Mouse (Mus musculus) liver, postnatal 0 days (tissue): ENCODE measurements around the gene Castor2. TPM values are rescaled to one million over a fixed set of nuclear protein-coding genes. Genes with fewer than 3 reads are reported as not detected.

Experiments used
- ATAC-seq: fragments of 200-750 bp; cut with Nextera tagmentation; 2 replicates; pipeline ENCODE4 v1.8.0; 2017; ENCODE audit warnings: mild to moderate bottlenecking, moderate library complexity
- DNase-seq: peaks from one replicate; pipeline ENCODE4 v3.0.0-alpha.2; 2016
- H3K27ac ChIP-seq: fragments of 300-500 bp; sonication (generic); 2 replicates; pipeline ENCODE4 v1.5.1; 2014; ENCODE audit warnings: antibody characterized with exemption, moderate library complexity, mild to moderate bottlenecking, low read depth
- H3K27me3 ChIP-seq: fragments of 300-500 bp; sonication (generic); 2 replicates; pipeline ENCODE4 v1.6.1; 2014; ENCODE audit warnings: low read length, control low read depth, mixed read lengths; ENCODE audit not compliant: insufficient read depth
- H3K36me3 ChIP-seq: fragments of 300-500 bp; sonication (generic); replicated peaks from 2 replicates; pipeline ENCODE4 v1.6.1; 2014; ENCODE audit warnings: mild to moderate bottlenecking, control low read depth, low read length, moderate library complexity, mixed read lengths; ENCODE audit not compliant: insufficient read depth
- H3K4me1 ChIP-seq: fragments of 300-500 bp; sonication (generic); 2 replicates; pipeline ENCODE4 v1.6.1; 2014; ENCODE audit warnings: antibody characterized with exemption, mild to moderate bottlenecking, control low read depth; ENCODE audit not compliant: insufficient read depth
- H3K4me2 ChIP-seq: fragments of 300-500 bp; sonication (generic); 2 replicates; pipeline ENCODE4 v1.6.1; 2014; ENCODE audit warnings: low read depth, mild to moderate bottlenecking, low read length, moderate library complexity, mixed read lengths
- H3K4me3 ChIP-seq: fragments of 300-500 bp; sonication (generic); 2 replicates; pipeline ENCODE4 v1.5.1; 2014; ENCODE audit warnings: low read depth, low read length
- H3K9ac ChIP-seq: fragments of 300-500 bp; sonication (generic); replicated peaks from 2 replicates; pipeline ENCODE4 v1.6.1; 2014; ENCODE audit warnings: mild to moderate bottlenecking, moderate library complexity
- H3K9me3 ChIP-seq: fragments of 300-500 bp; sonication (generic); 2 replicates; pipeline ENCODE4 v1.6.1; 2016; ENCODE audit warnings: mild to moderate bottlenecking, control low read depth, low read length, mixed read lengths
- CTCF ChIP-seq: sonication (generic); IDR thresholded peaks from 2 replicates; pipeline ENCODE4 v1.5.1; 2016; ENCODE audit warnings: antibody characterized with exemption, low read depth
- EP300 ChIP-seq: IDR thresholded peaks from 2 replicates; pipeline ENCODE4 v1.6.1; 2016; ENCODE audit warnings: antibody characterized with exemption, low read depth, mild to moderate bottlenecking
- WGBS: fragments of 180-500 bp; shearing (Covaris S2); extraction: QIAGEN DNeasy Blood & Tissue Kit; methylation state at CpG from one replicate; pipeline ENCODE4 v1.1.7; 2014; ENCODE audit not compliant: insufficient replicate concordance; 5-methylcytosine and 5-hydroxymethylcytosine counted together
- polyA plus RNA-seq: library from polyadenylated mRNA; unstranded; fragments of >200 nt; fragmentation: Nextera tagmentation; extraction: Ambion mirVana; gene quantifications from 2 replicates; pipeline ENCODE4 v1.2.1, GENCODE M21; 2015

Gene Castor2
- polyA plus RNA-seq, 1 experiment from 2014 or later, result 1.00 TPM

DNA sequence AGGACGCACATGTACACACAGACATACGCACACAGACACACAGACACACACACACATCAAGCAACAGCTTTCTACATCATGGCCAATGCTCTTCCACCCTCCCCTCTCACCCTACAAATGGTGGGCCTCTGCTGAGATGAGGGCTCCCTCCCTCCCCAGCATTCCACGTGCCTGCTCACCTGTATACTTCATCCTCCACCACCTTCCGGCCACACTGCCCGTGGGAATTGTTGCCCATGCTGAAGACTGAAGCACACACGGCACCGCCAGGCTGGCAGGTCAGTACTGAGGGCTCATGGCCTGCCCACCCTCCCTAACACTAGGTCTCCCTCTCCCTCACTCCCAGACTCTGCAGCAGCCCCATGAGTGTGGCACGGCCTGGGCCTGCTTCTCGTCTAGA is 68.5 kb downstream of the Castor2 start:
- H3K4me3 ChIP-seq, result no peak overlapping the region
- 90% methylated on average over 9 of the region's 9 CpGs for WGBS
- DNase-seq, result no peak
- no peaks in the 10 kb centered on the region for H3K9me3 ChIP-seq
- TF ChIP-seq EP300 (no peak), CTCF (no peak)
- ATAC-seq, result no peak
- H3K27me3 ChIP-seq, result no peaks in the 10 kb centered on the region
- peaks cover 18% of the 10 kb centered on the region for H3K36me3 ChIP-seq
- H3K4me2 ChIP-seq, result no peak overlapping the region
- no peak overlapping the region for H3K9ac ChIP-seq
- H3K4me1 ChIP-seq, result no peaks in the 10 kb centered on the region
- H3K27ac ChIP-seq, result no peak overlapping the region

DNA sequence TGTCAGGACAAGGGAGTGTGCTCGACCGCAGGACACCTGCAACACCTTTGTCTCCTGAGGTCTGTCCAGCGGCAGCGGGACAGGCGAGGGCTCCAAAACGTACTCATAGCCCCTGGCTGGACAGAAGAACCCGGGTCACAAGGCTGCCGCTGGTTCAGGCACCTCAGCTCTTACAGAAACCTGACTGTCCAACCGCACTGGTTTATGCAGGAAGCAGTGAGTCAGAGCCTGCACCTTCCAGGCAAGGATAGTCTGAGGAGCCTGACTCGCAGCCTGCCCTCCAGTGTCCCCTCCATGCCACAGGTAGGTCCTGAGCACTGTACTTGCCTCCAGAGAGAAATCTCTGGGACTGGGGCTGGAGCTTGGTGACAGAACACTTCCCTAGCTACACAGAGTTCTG is 69.7 kb downstream of the Castor2 start:
- Histone ChIP-seq H3K4me1 (no peaks in the 10 kb centered on the region), H3K4me3 (no peak overlapping the region), H3K27me3 (no peaks in the 10 kb centered on the region), H3K9ac (no peak overlapping the region), H3K9me3 (no peaks in the 10 kb centered on the region), H3K4me2 (no peak overlapping the region), H3K36me3 (peaks cover 15% of the 10 kb centered on the region), H3K27ac (no peak overlapping the region)
- no peak for ATAC-seq
- TF ChIP-seq CTCF (no peak), EP300 (no peak)
- 93% methylated on average over 10 of the region's 10 CpGs for WGBS
- DNase-seq, result no peak

DNA sequence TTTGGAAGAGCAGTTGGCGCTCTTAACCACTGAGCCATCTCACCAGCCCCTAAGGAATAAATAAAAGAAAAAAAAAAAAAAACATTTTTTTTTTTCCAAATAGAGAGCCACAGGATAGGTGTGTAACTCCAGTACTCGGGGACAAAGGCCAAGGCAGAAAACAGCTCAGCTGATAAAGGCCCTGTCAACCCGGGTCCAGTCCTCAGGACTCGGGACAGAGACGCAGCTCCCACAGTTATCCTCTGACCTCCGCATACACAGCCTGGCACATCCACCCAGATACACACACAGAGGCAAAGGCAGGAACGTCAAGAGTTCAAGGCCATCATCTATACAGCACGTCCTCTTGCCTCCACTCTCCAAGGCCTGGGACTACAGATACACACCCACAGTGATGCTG is 70.7 kb downstream of the Castor2 start:
- 67% methylated on average over 8 of the region's 8 CpGs for WGBS
- Histone ChIP-seq H3K4me2 (no peak overlapping the region), H3K4me1 (peaks cover under 1% of the 10 kb centered on the region), H3K9me3 (no peaks in the 10 kb centered on the region), H3K4me3 (no peak overlapping the region), H3K9ac (no peak overlapping the region), H3K27ac (no peak overlapping the region), H3K36me3 (peaks cover 13% of the 10 kb centered on the region), H3K27me3 (no peaks in the 10 kb centered on the region)
- no peak for TF ChIP-seq CTCF
- TF ChIP-seq EP300, result no peak
- ATAC-seq, result peak; percentile 40; the same call in 1 of the 2 replicates
- DNase-seq, result no peak

DNA sequence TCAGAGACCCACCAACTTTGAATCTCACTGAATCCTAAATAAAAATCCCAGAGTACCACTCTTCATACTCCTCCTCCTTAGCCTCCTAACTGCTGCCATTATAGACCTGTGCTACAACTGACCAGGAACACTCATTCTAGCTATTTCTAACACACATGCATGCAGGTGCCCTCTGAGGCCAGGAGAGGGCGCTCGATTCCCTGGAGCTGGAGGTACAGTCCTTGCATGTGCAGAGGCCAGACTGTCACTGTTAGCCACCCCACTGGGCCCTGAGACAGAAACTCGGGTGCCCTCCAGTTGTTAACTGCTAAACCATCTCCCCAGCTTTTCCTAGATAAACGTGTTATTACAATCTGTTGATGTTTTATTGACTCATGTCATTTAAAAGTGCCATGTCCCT is 73.7 kb downstream of the Castor2 start:
- TF ChIP-seq EP300 (no peak), CTCF (peak; percentile 79)
- Histone ChIP-seq H3K27me3 (no peaks in the 10 kb centered on the region), H3K36me3 (peaks cover 7% of the 10 kb centered on the region), H3K9me3 (no peaks in the 10 kb centered on the region), H3K4me3 (no peak overlapping the region), H3K4me1 (peaks cover 12% of the 10 kb centered on the region), H3K27ac (no peak overlapping the region), H3K4me2 (no peak overlapping the region), H3K9ac (no peak overlapping the region)
- WGBS, result 31% methylated on average over 4 of the region's 4 CpGs
- DNase-seq (peak; percentile 66), ATAC-seq (no peak)

DNA sequence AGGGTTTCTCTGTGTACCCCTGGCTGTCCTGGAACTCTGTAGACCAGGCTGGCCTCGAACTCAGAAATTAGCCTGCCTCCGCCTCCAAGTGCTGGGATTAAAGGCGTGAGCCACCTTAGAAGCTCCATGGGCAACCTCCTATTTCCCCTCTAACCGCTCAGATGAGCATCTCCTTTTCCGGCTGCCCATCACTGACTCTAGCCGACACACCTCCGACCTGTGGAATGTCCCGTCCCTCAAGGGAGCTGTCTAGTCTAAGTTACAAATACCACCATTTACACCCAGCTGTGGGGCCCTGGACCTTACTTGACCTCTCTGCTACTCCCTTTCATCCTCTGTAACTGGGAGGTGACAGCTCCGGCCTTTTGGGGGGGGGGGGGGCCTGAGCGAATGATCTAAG is 76.2 kb downstream of the Castor2 start:
- peak overlapping the region; percentile 93 for H3K4me2 ChIP-seq
- H3K4me1 ChIP-seq, result peaks cover 12% of the 10 kb centered on the region
- ATAC-seq (no peak), DNase-seq (no peak)
- peaks cover 4% of the 10 kb centered on the region; the same call in 1 of the 2 replicates for H3K36me3 ChIP-seq
- H3K4me3 ChIP-seq, result peak overlapping the region; percentile 98
- H3K27me3 ChIP-seq, result no peaks in the 10 kb centered on the region
- WGBS, result 10% methylated on average over 10 of the region's 10 CpGs
- H3K27ac ChIP-seq, result peak overlapping the region; percentile 88
- no peaks in the 10 kb centered on the region for H3K9me3 ChIP-seq
- no peak for TF ChIP-seq EP300
- TF ChIP-seq CTCF, result no peak
- H3K9ac ChIP-seq, result peak overlapping the region; percentile 79

DNA sequence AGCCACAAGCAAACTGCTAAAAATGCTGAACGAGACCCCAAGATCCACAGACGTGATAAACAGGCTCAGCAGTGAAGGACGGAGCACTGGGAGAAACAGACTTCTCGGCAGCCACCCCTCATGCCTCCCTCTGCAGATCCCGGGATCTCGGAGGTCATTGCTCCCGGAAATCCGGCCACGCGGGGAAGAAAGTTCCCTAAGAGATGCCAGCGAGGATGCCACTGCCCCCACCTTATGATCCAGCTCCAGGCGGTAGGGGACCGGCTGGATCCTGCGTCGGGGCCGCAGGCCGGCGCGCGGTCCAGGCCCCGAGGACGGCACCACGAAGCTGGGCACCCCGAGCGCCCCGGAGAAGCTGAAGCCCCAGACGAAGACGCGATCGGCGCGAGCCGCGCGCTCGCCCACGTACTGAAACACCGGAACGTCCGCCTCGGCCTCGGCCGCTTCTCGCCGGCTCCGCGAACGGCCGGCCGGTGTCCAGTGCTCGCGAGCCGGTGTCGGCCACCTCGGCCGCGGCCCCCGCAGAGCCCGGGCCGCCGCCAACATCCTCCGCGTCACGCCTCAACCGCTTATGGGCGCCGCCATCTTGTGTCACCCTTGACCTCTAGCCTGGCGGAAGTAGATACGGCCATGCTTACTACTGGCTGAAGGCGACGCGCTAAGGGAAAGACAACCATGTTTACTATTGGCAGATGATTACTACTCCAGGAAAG is 76.8 kb downstream of the Castor2 start, which contains the start of gene Rcc1l:
Gene Rcc1l, minus strand, starts transcription at position 606 of the 713 bp plus-strand sequence.
- Histone ChIP-seq H3K4me2 (peak within 1 kb of the TSS; percentile 93), H3K27me3 (no peaks in the 10 kb centered on the region), H3K36me3 (peaks cover 4% of the 10 kb centered on the region; the same call in 1 of the 2 replicates), H3K9ac (peak within 1 kb of the TSS; percentile 79), H3K4me3 (peak within 1 kb of the TSS; percentile 98), H3K4me1 (peaks cover 12% of the 10 kb centered on the region), H3K9me3 (no peaks in the 10 kb centered on the region), H3K27ac (peak within 1 kb of the TSS; percentile 88)
- DNase-seq (peak; percentile 87), ATAC-seq (peak; percentile 91)
- under 1% methylated on average over 72 of the region's 72 CpGs for WGBS
- TF ChIP-seq CTCF (no peak), EP300 (no peak)
